Mouse (Mus musculus): ENCODE results near the gene Fignl2.

GRCm38 (mm10) chr15:101066920-101067696 is 11.3 kb downstream of the Fignl2 start:
- TF ChIP-seq POLR2A (IDR thresholded peaks at IDR 0.05; ENCODE audit: insufficient read depth, low read length) (no peak), CTCF (IDR thresholded peaks at IDR 0.05; ENCODE audit: low read depth, low read length) (no peak)

Data from ES-Bruce4 (cell line).